In genomic region chr2:72015366-72015765, GRCm38 (mm10) we compare ENCODE assay signal across 20 mouse cellular contexts. TPM values are rescaled to one million over a fixed set of nuclear protein-coding genes. Genes with fewer than 3 reads are reported as not detected.
DNase-seq lines count a peak whose midpoint lies in the region; TF ChIP-seq lines count a peak whose summit lies in the region.
"Had no signal": no experiment of that assay in that cellular context is flagged by ENCODE, and none has a peak within 500 bp of the region (broad histone marks: within the 10 kb centered on the region; RNA-seq: fewer than 3 reads in every experiment).

No protein-coding gene starts in this region.

- no peaks in the 10 kb centered on the region for H3K9me3 ChIP-seq in CH12.LX (replicated peaks; ENCODE audit: low read length)
- no peaks in the 10 kb centered on the region for H3K9me3 ChIP-seq in midbrain, embryonic 10.5 days (replicated peaks)
- H3K9me3 ChIP-seq: embryonic facial prominence, embryonic 10.5 days; embryonic facial prominence, embryonic 13.5 days; forebrain, embryonic 12.5 days; forebrain, embryonic 15.5 days; hindbrain, embryonic 12.5 days; hindbrain, embryonic 15.5 days had no signal

- WGBS in midbrain, embryonic 10.5 days, result 89% methylated on average over 8 of the region's 8 CpGs

- H3K9ac ChIP-seq in CH12.LX (ENCODE audit: insufficient read depth, low read depth), result no peak overlapping the region
- H3K9ac ChIP-seq: embryonic facial prominence, embryonic 13.5 days; forebrain, embryonic 12.5 days; forebrain, embryonic 15.5 days; hindbrain, embryonic 12.5 days; hindbrain, embryonic 15.5 days had no signal

- peak; percentile 57 for DNase-seq in cerebellum, adult 9-11 months
- DNase-seq in cerebellum, adult 11 months, result no peak
- DNase-seq in left cerebral cortex, adult 2 months (ENCODE audit: extremely low spot score in 1 of 2, low spot score in 2 of 2), result no peak
- DNase-seq in left cerebral cortex, postnatal 10 days (ENCODE audit: extremely low spot score in 1 of 2, low spot score in 2 of 2), result no peak
- no peak for DNase-seq in CH12.LX (ENCODE audit: extremely low read depth)
- DNase-seq in brain, adult 2 months (ENCODE audit: low read depth, low spot score), result peak; percentile 49
- DNase-seq in c-Kit-positive CD71-positive TER-119-positive erythroid progenitor cells, embryonic 14.5 days (ENCODE audit: low spot score), result no peak
- DNase-seq in midbrain, embryonic 10.5 days (ENCODE audit: low spot score), result no peak
- DNase-seq: adrenal gland, adult 8-10 months; adrenal gland, postnatal 25 days; embryo, embryonic 11 days; gastrocnemius, postnatal 25 days had no signal

- no peak for TF ChIP-seq CTCF in left cerebral cortex, adult 2 months (IDR thresholded peaks at IDR 0.05)
- TF ChIP-seq CTCF in CH12.LX (conservative IDR thresholded peaks at IDR 0.05 in 1 of 2, IDR thresholded peaks at IDR 0.05 in 1 of 2; ENCODE audit: low read depth in 2 of 2, low read length in 2 of 2), result no peak

- no peak for TF ChIP-seq POLR2A in CH12.LX (IDR thresholded peaks at IDR 0.05; ENCODE audit: low read depth, low read length)

- H3K4me1 ChIP-seq in CH12.LX (ENCODE audit: control insufficient read depth in 1 of 2, insufficient read depth in 2 of 2), result peaks cover 0 to 16% of the 10 kb centered on the region in 2 experiments; a peak in 2 of 4 replicates
- H3K4me1 ChIP-seq in midbrain, embryonic 10.5 days, result no peaks in the 10 kb centered on the region
- H3K4me1 ChIP-seq: embryonic facial prominence, embryonic 10.5 days; embryonic facial prominence, embryonic 13.5 days; forebrain, embryonic 12.5 days; hindbrain, embryonic 12.5 days; hindbrain, embryonic 15.5 days had no signal

- no peaks in the 10 kb centered on the region for H3K36me3 ChIP-seq in CH12.LX (replicated peaks in 1 of 2; ENCODE audit: control insufficient read depth in 1 of 2, insufficient read depth in 1 of 2, low read length in 1 of 2)
- no peaks in the 10 kb centered on the region for H3K36me3 ChIP-seq in midbrain, embryonic 10.5 days
- H3K36me3 ChIP-seq: embryonic facial prominence, embryonic 10.5 days; embryonic facial prominence, embryonic 13.5 days; forebrain, embryonic 12.5 days; forebrain, embryonic 15.5 days; hindbrain, embryonic 12.5 days; hindbrain, embryonic 15.5 days had no signal

- H3K27ac ChIP-seq in left cerebral cortex, adult 2 months, result peak overlapping the region; percentile 44
- no peak overlapping the region for H3K27ac ChIP-seq in CH12.LX (ENCODE audit: insufficient read depth, low read depth)
- H3K27ac ChIP-seq in midbrain, embryonic 10.5 days (replicated peaks), result no peak overlapping the region
- H3K27ac ChIP-seq: embryonic facial prominence, embryonic 10.5 days; embryonic facial prominence, embryonic 13.5 days; forebrain, embryonic 12.5 days; forebrain, embryonic 15.5 days; hindbrain, embryonic 12.5 days; hindbrain, embryonic 15.5 days had no signal

- H3K4me3 ChIP-seq in left cerebral cortex, adult 2 months, result no peak overlapping the region
- no peak overlapping the region for H3K4me3 ChIP-seq in CH12.LX (replicated peaks in 1 of 3; ENCODE audit: low read depth in 2 of 3, low read length in 2 of 3, poor library complexity in 1 of 3)
- no peak overlapping the region for H3K4me3 ChIP-seq in midbrain, embryonic 10.5 days
- H3K4me3 ChIP-seq: embryonic facial prominence, embryonic 10.5 days; embryonic facial prominence, embryonic 13.5 days; erythroblast, embryonic 14.5 days; forebrain, embryonic 12.5 days; forebrain, embryonic 15.5 days; hindbrain, embryonic 12.5 days; hindbrain, embryonic 15.5 days had no signal

- H3K79me2 ChIP-seq in CH12.LX (replicated peaks; ENCODE audit: control insufficient read depth, extremely low read depth, insufficient read depth, poor library complexity, severe bottlenecking), result no peaks in the 10 kb centered on the region

- 0 out of 2 replicates have a peak overlapping the region, but pooled peaks have one; percentile 16 for H3K4me2 ChIP-seq in CH12.LX (ENCODE audit: insufficient read depth, low read depth, poor library complexity, severe bottlenecking)
- H3K4me2 ChIP-seq: embryonic facial prominence, embryonic 13.5 days; forebrain, embryonic 12.5 days; forebrain, embryonic 15.5 days; heart, embryonic 11.5 days; hindbrain, embryonic 12.5 days; hindbrain, embryonic 15.5 days had no signal

- dilution Hi-C loops in CH12.LX (cut with MboI; ENCODE audit: extremely low pct_ligation_motif_present, extremely low pct_unique_long_range_greater_than_20kb, low sequenced_read_pairs), result no loop called here

- no peak for TF ChIP-seq EP300 in CH12.LX (IDR thresholded peaks at IDR 0.05; ENCODE audit: low read length)

- no peaks in the 10 kb centered on the region for H3K27me3 ChIP-seq in CH12.LX (replicated peaks)
- no peaks in the 10 kb centered on the region for H3K27me3 ChIP-seq in midbrain, embryonic 10.5 days (ENCODE audit: low read depth, poor library complexity, severe bottlenecking)
- H3K27me3 ChIP-seq: embryonic facial prominence, embryonic 13.5 days; forebrain, embryonic 12.5 days; forebrain, embryonic 15.5 days; hindbrain, embryonic 12.5 days; hindbrain, embryonic 15.5 days had no signal

- TF ChIP-seq RAD21 in CH12.LX (IDR thresholded peaks at IDR 0.05; ENCODE audit: low read depth, low read length), result no peak

- intact Hi-C loops in left cerebral cortex, adult 2 months (cut with DNase I), result loop anchor here (2.0 kb wide), 1 partner anchor 35 kb away; the partner anchor contains the start of gene Rapgef4
- intact Hi-C loops in left cerebral cortex, postnatal 10 days (cut with DNase I), result no loop called here

- in situ Hi-C loops in CH12.LX (cut with MboI; ENCODE audit: low pct_ligation_motif_present, low pct_unique_long_range_greater_than_20kb, low sequenced_read_pairs), result no loop called here

TF ChIP-seq in CH12.LX, 34 proteins besides CTCF, POLR2A, EP300 and RAD21:
- TF ChIP-seq IRF4 (IDR thresholded peaks at IDR 0.05; ENCODE audit: low read depth, low read length) (no peak), ELF1 (IDR thresholded peaks at IDR 0.05; ENCODE audit: low read depth, low read length) (no peak), ZC3H11A (IDR thresholded peaks at IDR 0.05; ENCODE audit: low read depth, low read length) (no peak), ETS1 (conservative IDR thresholded peaks at IDR 0.05; ENCODE audit: low read depth, low read length) (no peak), TCF12 (IDR thresholded peaks at IDR 0.05; ENCODE audit: low read depth, low read length) (no peak), POLR2AphosphoS2 (IDR thresholded peaks at IDR 0.05; ENCODE audit: low read depth, low read length) (no peak), CHD1 (IDR thresholded peaks at IDR 0.05; ENCODE audit: low read depth, low read length) (no peak), JUN (IDR thresholded peaks at IDR 0.05; ENCODE audit: insufficient read depth, low read depth, low read length) (no peak), BHLHE40 (IDR thresholded peaks at IDR 0.05; ENCODE audit: low read depth, low read length) (no peak), TBP (conservative IDR thresholded peaks at IDR 0.05; ENCODE audit: low read depth, low read length) (no peak), MAFK (IDR thresholded peaks at IDR 0.05; ENCODE audit: insufficient replicate concordance, low read length) (no peak), CHD2 (IDR thresholded peaks at IDR 0.05; ENCODE audit: low read length) (no peak), ZNF384 (IDR thresholded peaks at IDR 0.05; ENCODE audit: low read depth, low read length) (no peak)
TF ChIP-seq in CH12.LX: peak in this region for 0.

RNA-seq across cellular contexts. Expression of gene Rapgef4, which starts 34.3 kb away (rescaled TPM):
- 100 to 1,000 TPM; 442 to 451 TPM for total RNA-seq in left cerebral cortex, adult 2 months (2021)
- total RNA-seq in left cerebral cortex, postnatal 10 days (2021), result 100 to 1,000 TPM; 166 to 168 TPM
- 0.13 TPM in 1 of 2 replicates, not detected in the other for total RNA-seq in CH12.LX (2012; rRNA removed)
- 0.05 and 0.12 TPM in 2 replicates for total RNA-seq in CH12.LX (2014; rRNA removed)
- 0.11 TPM in 1 of 2 replicates, not detected in the other for polyA plus RNA-seq in CH12.LX (2012; ENCODE audit: insufficient read length, low read depth)
- 1.7 and 2.9 TPM in 2 replicates for polyA plus RNA-seq in midbrain, embryonic 10.5 days (2016; fragmentation: Nextera tagmentation; extraction: Ambion mirVana)
- polyA plus RNA-seq: erythroblast, embryonic 14.5 days had no signal

Comparison
In these comparisons a context has a peak if more than half of its experiments do, and no peak if none do; other contexts are left out.
1. DNase-seq: peak in cerebellum, adult 9-11 months (single experiment) and brain, adult 2 months (single experiment); none in cerebellum, adult 11 months (single experiment), left cerebral cortex, adult 2 months (0 of 2), left cerebral cortex, postnatal 10 days (0 of 2), CH12.LX (single experiment), c-Kit-positive CD71-positive TER-119-positive erythroid progenitor cells, embryonic 14.5 days (single experiment) and midbrain, embryonic 10.5 days (single experiment).
2. RNA of gene Rapgef4, which starts 34.3 kb away (total RNA-seq): 442 to 451 TPM in left cerebral cortex, adult 2 months and 166 to 168 TPM in left cerebral cortex, postnatal 10 days; 0.05 to 0.13 TPM in CH12.LX; every median in the first group is over 100 times any median in the second.